Mouse (Mus musculus): ENCODE results near the gene Kcnk1.

Gene Kcnk1

DNA sequence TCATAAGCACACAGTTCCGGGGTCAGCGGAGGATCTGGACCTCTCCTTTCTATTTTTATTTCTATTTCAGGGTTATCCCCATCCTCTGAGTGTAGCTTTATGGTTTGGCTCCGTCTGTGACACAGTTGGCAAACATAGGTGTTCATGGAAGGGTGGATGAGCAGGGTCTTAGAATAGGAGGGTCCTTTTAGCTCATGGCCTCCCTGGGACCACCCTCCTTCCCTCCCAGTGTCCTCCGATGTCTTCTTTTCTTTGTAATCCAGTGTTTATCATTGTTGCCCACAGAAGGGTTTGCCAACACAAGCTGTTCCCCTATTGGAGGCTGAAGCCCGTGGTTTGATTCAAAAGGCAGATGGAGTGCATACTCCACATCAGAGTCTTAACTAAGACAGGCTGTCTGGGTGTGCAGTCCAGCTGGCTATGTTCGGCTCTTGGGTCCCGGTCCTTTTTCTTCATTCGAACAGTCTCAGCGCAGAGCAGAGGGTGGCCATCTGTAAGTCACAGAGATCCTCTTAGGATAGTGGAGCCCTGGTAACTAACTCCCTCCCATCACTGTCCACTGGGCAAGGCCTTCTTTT lies 69.0 kb downstream of the Kcnk1 start:
- no peak for DNase-seq

GRCm38 (mm10) chr8:126064587-126065145 lies 69.7 kb downstream of the Kcnk1 start:
- DNase-seq: no peak

DNA sequence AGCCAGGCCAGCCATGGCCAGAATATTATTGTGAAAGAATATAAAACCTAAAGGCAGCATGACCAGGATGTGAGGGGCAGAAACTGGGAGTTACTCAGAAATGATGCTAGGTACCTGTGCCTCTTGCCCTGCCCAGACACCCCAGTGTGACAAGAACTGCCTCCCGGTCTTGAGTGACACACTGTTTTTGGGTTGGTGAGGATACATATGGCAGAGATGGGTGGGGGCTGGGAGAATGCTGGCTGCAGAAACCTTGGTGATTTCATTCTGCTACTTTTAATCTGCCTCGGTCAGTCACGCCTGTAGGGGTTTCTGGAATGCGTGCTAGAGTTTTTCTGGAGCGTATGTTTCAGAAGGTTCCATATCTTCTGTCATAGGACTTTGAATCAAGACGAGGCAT lies 72.3 kb downstream of the Kcnk1 start:
- DNase-seq: no peak

DNA sequence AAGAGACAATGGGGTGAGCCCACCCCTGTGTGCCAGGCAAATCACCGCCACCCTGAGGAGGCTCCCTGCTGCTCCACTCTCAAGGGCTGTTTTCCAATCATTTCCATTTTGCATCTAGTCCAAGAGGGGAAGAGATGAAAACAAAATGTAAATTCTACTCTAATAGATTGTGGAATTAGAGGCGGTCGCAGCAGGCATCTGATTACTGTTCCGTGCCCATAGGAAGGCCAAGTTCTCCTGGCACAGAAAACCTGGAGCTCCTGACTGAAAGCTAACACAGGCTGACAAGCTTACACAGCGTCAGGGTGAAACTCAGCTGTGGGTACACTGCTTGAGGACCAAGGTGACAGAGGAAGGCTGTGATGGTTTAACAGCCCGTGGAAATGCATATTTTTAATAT lies 73.2 kb downstream of the Kcnk1 start:
- no peak for DNase-seq

GRCm38 (mm10) chr8:126072678-126073077 lies 77.7 kb downstream of the Kcnk1 start:
- DNase-seq: no peak

- DNase-seq: no peak
Observed at GRCm38 (mm10) chr8:126073141-126073740, 78.3 kb downstream of the Kcnk1 start.

- no peak for DNase-seq
Observed at GRCm38 (mm10) chr8:126074111-126074510, 79.1 kb downstream of the Kcnk1 start.

DNA sequence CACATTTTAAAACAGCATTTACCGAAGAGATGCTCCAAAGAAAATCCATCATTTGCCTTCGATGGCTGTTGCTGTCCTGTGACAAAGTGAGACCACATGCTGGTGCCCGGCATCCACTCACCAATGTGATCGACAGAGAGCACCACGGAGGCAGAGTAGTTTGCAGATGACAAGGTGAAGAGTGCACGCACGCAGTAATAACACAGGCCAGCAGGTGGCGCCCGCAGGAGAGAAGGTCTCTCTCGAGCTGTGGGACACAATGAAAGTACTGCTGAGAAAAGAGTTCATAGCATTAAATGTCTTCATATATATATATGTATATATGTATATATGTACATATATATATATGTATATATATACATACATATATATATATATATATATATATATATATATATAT lies 80.4 kb downstream of the Kcnk1 start:
- peak; percentile 87 for DNase-seq

Data from thymus, postnatal 4 days (tissue).